Mouse (Mus musculus): Measurements from ENCODE around the gene Fli1.

Gene Fli1

DNA sequence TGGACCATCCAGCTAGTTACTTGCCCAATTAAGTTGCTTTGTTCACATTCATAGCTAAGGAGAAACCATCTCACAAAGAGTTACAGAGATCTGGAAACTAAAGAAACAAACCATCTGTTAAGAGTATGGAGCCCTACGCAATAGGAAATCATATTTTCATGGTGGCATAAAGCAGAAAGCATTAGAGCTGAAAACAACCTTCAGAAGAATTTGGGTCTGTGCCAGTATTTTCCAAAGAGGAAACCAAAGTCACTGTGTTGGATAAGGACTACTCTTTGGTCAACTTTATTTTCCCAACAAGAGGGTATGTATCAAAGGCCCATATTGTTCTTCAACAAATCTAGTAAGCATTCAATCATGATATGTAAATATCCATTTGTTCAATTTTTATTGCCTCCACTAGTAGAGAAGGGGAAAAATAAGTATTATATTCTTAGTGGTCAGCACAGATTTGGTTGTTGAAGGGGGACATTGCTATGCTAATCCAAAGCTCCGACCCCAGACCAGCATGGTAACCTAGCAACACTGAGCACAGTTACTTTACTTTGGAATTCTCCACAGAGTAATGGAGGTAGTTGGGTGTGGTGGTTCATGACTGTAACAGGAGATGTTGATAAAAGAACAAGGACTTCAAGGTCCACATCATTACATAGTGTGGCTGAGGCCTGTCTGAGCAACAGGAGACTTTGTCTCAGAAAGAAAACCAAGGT, 20.0 kb downstream of the Fli1 start:
- no peak for DNase-seq (ENCODE audit: low read depth, low spot score)

- DNase-seq (ENCODE audit: low read depth, low spot score) = no peak
Observed at GRCm38 (mm10) chr9:32521331-32521730, 21.3 kb downstream of the Fli1 start.

GRCm38 (mm10) chr9:32520821-32521220, 21.8 kb downstream of the Fli1 start:
- DNase-seq (ENCODE audit: low read depth, low spot score) = no peak

- no peak for DNase-seq (ENCODE audit: low read depth, low spot score)
Observed at GRCm38 (mm10) chr9:32519101-32520051, 23.3 kb downstream of the Fli1 start.

DNA sequence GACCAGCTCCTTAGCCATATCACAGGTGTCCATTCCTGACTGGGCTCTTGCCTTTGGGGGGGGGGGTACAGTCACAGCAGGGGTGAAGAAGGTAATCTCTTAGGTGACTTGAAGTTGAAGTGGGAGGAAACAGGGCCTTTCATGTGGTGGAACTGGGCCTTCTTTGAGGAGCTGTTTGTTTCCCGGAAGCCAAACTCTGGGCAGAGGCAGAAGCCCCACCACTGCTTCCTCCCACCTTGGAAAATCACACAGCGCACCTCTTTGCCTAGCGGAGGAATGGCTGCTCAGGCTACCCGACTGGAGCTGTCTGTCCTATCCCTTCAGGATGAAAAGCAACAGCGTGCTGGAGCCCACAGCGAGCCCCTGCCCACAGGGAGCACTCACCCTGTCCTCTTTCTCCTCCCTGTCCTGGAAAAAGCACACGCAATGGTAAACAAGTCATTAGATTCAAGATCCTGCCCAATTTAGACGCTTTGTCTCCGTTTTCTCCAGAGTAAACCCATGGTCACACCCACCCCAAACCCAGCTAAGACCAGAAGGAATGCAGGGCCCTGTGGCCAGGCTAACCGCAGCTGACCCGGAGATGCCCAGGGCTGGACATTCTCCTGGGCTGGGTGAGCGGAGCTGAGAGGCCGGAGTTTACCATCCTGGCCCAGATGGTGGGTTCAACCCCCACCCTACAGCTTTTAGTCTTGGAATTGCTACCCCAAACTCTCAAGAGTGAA, 24.1 kb downstream of the Fli1 start:
- DNase-seq (ENCODE audit: low read depth, low spot score) = no peak

- DNase-seq (ENCODE audit: low read depth, low spot score) = no peak
Observed at GRCm38 (mm10) chr9:32516691-32517090, 26.0 kb downstream of the Fli1 start.

- no peak for DNase-seq (ENCODE audit: low read depth, low spot score)
Observed at GRCm38 (mm10) chr9:32515894-32516686, 26.6 kb downstream of the Fli1 start.

DNA sequence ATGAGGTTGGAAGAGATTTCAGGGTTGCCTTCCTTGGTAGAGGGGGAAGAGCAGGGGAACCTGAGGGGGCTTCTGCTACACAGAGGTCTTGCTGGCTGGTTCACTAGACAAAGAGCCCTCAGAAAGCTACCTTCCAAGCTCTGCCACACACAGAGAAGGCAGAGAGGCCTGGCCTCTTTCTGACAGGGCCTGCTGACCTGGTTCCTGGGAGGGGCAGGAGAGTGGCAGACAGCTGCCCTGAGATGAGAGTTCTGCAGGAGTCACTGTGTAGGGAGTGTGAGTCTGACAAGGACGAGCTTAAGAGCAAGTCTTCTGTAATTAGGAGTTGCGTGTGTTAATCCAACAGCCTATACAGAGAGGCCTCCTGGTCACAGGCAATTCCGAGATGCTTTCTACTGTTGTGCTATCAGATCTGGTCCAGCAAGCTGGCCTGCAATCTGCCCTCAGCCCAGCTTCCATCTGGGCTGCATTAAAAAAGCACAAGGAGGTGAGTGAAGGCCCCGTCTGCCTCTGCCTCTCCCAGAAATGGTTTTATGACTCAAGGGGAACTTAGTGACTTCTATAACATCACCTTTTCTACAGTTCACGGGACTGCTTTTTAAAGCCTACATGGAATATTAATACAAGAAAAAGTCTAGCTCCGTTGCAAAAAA, 28.1 kb downstream of the Fli1 start:
- DNase-seq (ENCODE audit: low read depth, low spot score) = no peak

GRCm38 (mm10) chr9:32513471-32513870, 29.2 kb downstream of the Fli1 start:
- DNase-seq (ENCODE audit: low read depth, low spot score) = no peak

- DNase-seq (ENCODE audit: low read depth, low spot score) = no peak
Observed at GRCm38 (mm10) chr9:32510454-32511263, 32.0 kb downstream of the Fli1 start.

DNA sequence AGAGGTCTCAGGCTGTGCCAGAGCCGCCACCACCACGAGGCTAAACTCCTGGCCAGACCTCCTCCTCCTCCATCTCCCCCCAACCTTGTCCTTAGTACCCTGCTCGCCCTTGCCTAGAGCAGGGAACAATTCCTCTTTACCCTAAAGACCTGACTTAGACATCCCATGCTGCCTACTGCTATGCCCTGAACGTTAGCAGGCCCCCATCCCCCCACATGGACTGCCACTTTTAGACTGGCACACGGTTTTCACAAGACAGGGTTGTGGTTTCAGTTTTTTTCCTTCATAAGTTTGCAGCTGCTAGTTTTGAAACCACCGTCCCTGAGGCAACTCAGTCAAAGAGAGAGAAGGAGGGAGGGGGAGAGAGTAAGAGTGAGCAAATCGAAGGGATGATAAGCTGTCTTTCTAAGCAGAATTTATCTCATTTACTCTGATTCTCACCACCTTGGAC, 32.9 kb downstream of the Fli1 start:
- DNase-seq (ENCODE audit: low read depth, low spot score) = no peak

GRCm38 (mm10) chr9:32508648-32509047, 34.0 kb downstream of the Fli1 start:
- no peak for DNase-seq (ENCODE audit: low read depth, low spot score)

- DNase-seq (ENCODE audit: low read depth, low spot score) = no peak
Observed at GRCm38 (mm10) chr9:32508118-32508517, 34.5 kb downstream of the Fli1 start.

- no peak for DNase-seq (ENCODE audit: low read depth, low spot score)
Observed at GRCm38 (mm10) chr9:32506866-32507861, 35.5 kb downstream of the Fli1 start.

- DNase-seq (ENCODE audit: low read depth, low spot score) = no peak
Observed at GRCm38 (mm10) chr9:32506161-32506560, 36.5 kb downstream of the Fli1 start.

GRCm38 (mm10) chr9:32505460-32506075, 37.1 kb downstream of the Fli1 start:
- no peak for DNase-seq (ENCODE audit: low read depth, low spot score)

GRCm38 (mm10) chr9:32503995-32504451, 38.6 kb downstream of the Fli1 start:
- no peak for DNase-seq (ENCODE audit: low read depth, low spot score)

- no peak for DNase-seq (ENCODE audit: low read depth, low spot score)
Observed at GRCm38 (mm10) chr9:32503423-32503822, 39.2 kb downstream of the Fli1 start.

Measured in 3T3-L1 (cell line).